Mouse (Mus musculus) ES-E14 (cell line): ENCODE data around the gene Tssk2. TPM values are rescaled to one million over a fixed set of nuclear protein-coding genes. Genes with fewer than 3 reads are reported as not detected.

Experiments
- DNase-seq: peaks from one replicate; pipeline ENCODE4 v3.0.0-alpha.2; 2013; ENCODE audit warnings: low read depth, low spot score
- H3K27ac ChIP-seq: 2 replicates; pipeline ENCODE4 v1.5.1; 2012; ENCODE audit warnings: low read depth, mild to moderate bottlenecking, low read length, moderate library complexity, mixed read lengths; ENCODE audit not compliant: poor library complexity, insufficient read depth, severe bottlenecking
- H3K36me3 ChIP-seq: 2 replicates; pipeline ENCODE4 v1.6.1; 2012; ENCODE audit warnings: mild to moderate bottlenecking, low read length, moderate library complexity, mixed read lengths; ENCODE audit not compliant: control insufficient read depth, poor library complexity, insufficient read depth, severe bottlenecking
- H3K4me1 ChIP-seq, 2 experiments: fragments of 150-350 bp in 1 of 2; sonication (generic) in 1 of 2; 2 replicates each; pipeline ENCODE4 v1.6.1; 2012; ENCODE audit warnings: low read length in 2 of 2, mild to moderate bottlenecking in 1 of 2, mixed read lengths in 1 of 2; ENCODE audit not compliant: control insufficient read depth in 2 of 2, insufficient read depth in 2 of 2, poor library complexity in 1 of 2
- H3K4me3 ChIP-seq, 2 experiments: fragments of 150-350 bp in 1 of 2; sonication (generic) in 1 of 2; 2 replicates each; pipeline ENCODE4 v1.5.1; 2012; ENCODE audit warnings: low read length in 2 of 2, low read depth in 1 of 2, mild to moderate bottlenecking in 1 of 2, mixed read lengths in 1 of 2; ENCODE audit not compliant: insufficient read depth in 1 of 2, poor library complexity in 1 of 2, severe bottlenecking in 1 of 2
- H3K9ac ChIP-seq: 2 replicates; pipeline ENCODE4 v1.6.1; 2012; ENCODE audit warnings: low read depth, mild to moderate bottlenecking, low read length, mixed read lengths; ENCODE audit not compliant: poor library complexity, insufficient read depth, severe bottlenecking
- H3K9me3 ChIP-seq: fragments of 150-350 bp; sonication (generic); 2 replicates; pipeline ENCODE4 v1.6.1; 2012; ENCODE audit warnings: low read depth, mild to moderate bottlenecking, low read length; ENCODE audit not compliant: control insufficient read depth, insufficient read depth
- CHD2 ChIP-seq: IDR thresholded peaks from 2 replicates; pipeline ENCODE4 v1.6.1; 2014; ENCODE audit warnings: mild to moderate bottlenecking, low read depth, low read length, inconsistent platforms
- HCFC1 ChIP-seq: IDR thresholded peaks from 2 replicates; pipeline ENCODE4 v1.6.1; 2012; ENCODE audit warnings: low read length, inconsistent platforms, borderline replicate concordance; ENCODE audit not compliant: insufficient read depth
- MAFK ChIP-seq: IDR thresholded peaks from 2 replicates; pipeline ENCODE4 v1.6.1; 2014; ENCODE audit warnings: mild to moderate bottlenecking, low read depth, low read length, inconsistent platforms; ENCODE audit not compliant: insufficient read depth
- ZC3H11A ChIP-seq: IDR thresholded peaks from 2 replicates; pipeline ENCODE4 v1.6.1; 2012; ENCODE audit warnings: low read depth, mild to moderate bottlenecking, inconsistent platforms, low read length, borderline replicate concordance
- ZNF384 ChIP-seq: IDR thresholded peaks from 2 replicates; pipeline ENCODE4 v1.6.1; 2012; ENCODE audit warnings: low read depth, low read length, inconsistent platforms
- in situ Hi-C, 2 experiments: fragments of 600-800 bp; cut with MboI; formaldehyde crosslinking; loops; one replicate each; pipeline ENCODE4 v1.15.1; 2025; ENCODE audit warnings: low sequenced_read_pairs in 2 of 2, inconsistent platforms in 1 of 2; ENCODE audit not compliant: unreplicated experiment in 2 of 2
- total RNA-seq: library from RNA; depleted of rRNA; stranded (reverse); fragments of 300-350 nt; gene quantifications from 2 replicates; pipeline ENCODE4 v1.2.3, GENCODE M21; 2012; rRNA removed

The Tssk2 gene
- total RNA-seq, 1 experiment = 0.18 TPM

DNA sequence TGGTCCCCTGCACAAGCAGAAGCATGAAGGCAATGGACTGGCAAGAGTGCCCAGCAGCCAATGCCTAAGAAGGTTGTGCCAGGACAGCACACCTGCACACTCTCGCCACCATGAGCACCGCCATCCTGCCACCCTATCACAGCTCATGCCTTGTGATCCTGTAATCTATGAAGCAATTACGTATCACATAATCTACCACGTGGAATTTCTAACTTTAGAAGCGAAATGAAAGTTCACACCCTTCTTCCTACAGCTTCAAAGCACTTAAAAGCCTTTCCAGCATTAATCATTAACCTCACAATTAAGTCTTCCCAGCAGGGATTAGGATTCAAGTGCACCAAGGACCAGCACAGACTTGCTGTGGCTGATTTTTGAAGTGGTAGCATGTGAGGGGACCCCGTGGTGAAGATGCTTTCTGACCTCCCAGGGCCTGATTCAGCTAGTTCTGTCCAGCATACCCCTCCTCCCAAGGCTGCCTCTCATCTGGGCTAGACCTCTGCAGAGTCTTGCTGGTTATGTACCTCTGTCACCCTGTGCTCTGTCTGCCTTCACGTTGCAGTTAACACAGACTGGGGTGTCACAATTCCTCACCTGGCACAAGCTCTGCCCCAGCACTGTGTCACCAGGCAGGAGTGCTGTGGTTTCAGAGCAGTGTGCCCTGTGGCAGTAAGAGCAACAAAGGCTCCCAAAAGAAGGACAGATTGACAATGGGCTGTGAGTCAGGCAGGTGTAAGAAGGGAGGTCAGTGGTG is 46.8 kb downstream of the Tssk2 start:
- in situ Hi-C loops = no loop called here
- no peak overlapping the region for H3K9ac ChIP-seq
- no peaks in the 10 kb centered on the region for H3K36me3 ChIP-seq
- no peak overlapping the region for H3K27ac ChIP-seq
- TF ChIP-seq CHD2 (no peak), ZC3H11A (no peak), ZNF384 (no peak), HCFC1 (no peak), MAFK (no peak)
- DNase-seq = no peak
- peaks cover 0 to 2% of the 10 kb centered on the region in 2 experiments; a peak in 1 of 4 replicates for H3K4me1 ChIP-seq
- H3K9me3 ChIP-seq = no peaks in the 10 kb centered on the region
- H3K4me3 ChIP-seq = no peak overlapping the region

- no peak for DNase-seq
- Histone ChIP-seq H3K27ac (no peak overlapping the region), H3K9me3 (peaks cover 5% of the 10 kb centered on the region; the same call in 1 of the 2 replicates), H3K4me3 (no peak overlapping the region), H3K36me3 (no peaks in the 10 kb centered on the region), H3K9ac (no peak overlapping the region), H3K4me1 (peaks cover 0 to 2% of the 10 kb centered on the region in 2 experiments; a peak in 1 of 4 replicates)
- TF ChIP-seq MAFK (no peak), HCFC1 (no peak), ZNF384 (no peak), ZC3H11A (no peak), CHD2 (no peak)
- in situ Hi-C loops = no loop called here
Observed at GRCm38 (mm10) chr16:17949421-17949877, 51.0 kb downstream of the Tssk2 start.

Other genes with a start within 250 kb of the Tssk2 start
- 32.7 and 36.6 TPM in 2 replicates for gene Med15, start 165.7 kb upstream of the Tssk2 start, total RNA-seq
- gene Klhl22, start 139.0 kb upstream of the Tssk2 start, total RNA-seq = 48.5 and 64.7 TPM in 2 replicates
- gene Scarf2, start 101.4 kb upstream of the Tssk2 start, total RNA-seq = 7.2 and 8.1 TPM in 2 replicates
- gene B830017H08Rik, start 65.5 kb upstream of the Tssk2 start, total RNA-seq = 0.16 TPM in 1 of 2 replicates, not detected in the other
- gene Car15, start 60.3 kb upstream of the Tssk2 start, total RNA-seq = 2.4 and 3.5 TPM in 2 replicates
- gene Gm20518, start 7.0 kb upstream of the Tssk2 start, total RNA-seq = 0.22 and 1.5 TPM in 2 replicates
- 0.16 TPM in 1 of 2 replicates, not detected in the other for gene Tssk1, start 4.4 kb upstream of the Tssk2 start, total RNA-seq
- gene Dgcr2, start 75 bp upstream of the Tssk2 start, total RNA-seq = 78.0 and 112 TPM in 2 replicates
- gene Ess2, start 12.7 kb downstream of the Tssk2 start, total RNA-seq = 27.2 and 30.2 TPM in 2 replicates
- 0.85 and 1.2 TPM in 2 replicates for gene Gsc2, start 16.4 kb downstream of the Tssk2 start, total RNA-seq
- gene Slc25a1, start 29.6 kb downstream of the Tssk2 start, total RNA-seq = 97.9 and 111 TPM in 2 replicates
- not detected in 2 replicates for gene Vpreb2, start 81.8 kb downstream of the Tssk2 start, total RNA-seq
- 23.8 and 30.9 TPM in 2 replicates for gene Dgcr6, start 154.2 kb downstream of the Tssk2 start, total RNA-seq
- gene Prodh, start 191.6 kb downstream of the Tssk2 start, total RNA-seq = 39.6 and 73.6 TPM in 2 replicates
- 0.22 and 0.48 TPM in 2 replicates for gene Rtn4r, start 229.0 kb downstream of the Tssk2 start, total RNA-seq